Mouse (Mus musculus) heart, adult 2 months (tissue): ENCODE data around the gene Rimbp3.

Source experiments
- CTCF ChIP-seq: fragments of 200-600 bp; IDR thresholded peaks from 2 replicates; pipeline ENCODE4 v1.8.1; 2022; ENCODE audit warnings: antibody characterized with exemption, mild to moderate bottlenecking, moderate library complexity
- EP300 ChIP-seq: fragments of 200-500 bp; IDR thresholded peaks from 2 replicates; pipeline ENCODE4 v1.6.1; 2011; ENCODE audit warnings: low read depth, low read length, control low read depth; ENCODE audit not compliant: insufficient read depth
- POLR2A ChIP-seq: fragments of 200-500 bp; IDR thresholded peaks from 2 replicates; pipeline ENCODE4 v1.6.1; 2011; ENCODE audit warnings: mild to moderate bottlenecking, low read depth, low read length, control low read depth; ENCODE audit not compliant: insufficient read depth

- TF ChIP-seq POLR2A (no peak), EP300 (no peak), CTCF (no peak)
Observed at GRCm38 (mm10) chr16:17243731-17244130, 35.3 kb downstream of the Rimbp3 start.
